Mouse (Mus musculus) thymus, postnatal 0 days (tissue): ENCODE measurements around the gene CN725425. TPM values are rescaled to one million over a fixed set of nuclear protein-coding genes. Genes with fewer than 3 reads are reported as not detected.

ENCODE experiments used
- DNase-seq: peaks from one replicate; pipeline ENCODE4 v3.0.0-alpha.2; 2015; ENCODE audit warnings: low spot score
- polyA plus RNA-seq: library from polyadenylated mRNA; unstranded; fragments of >200 nt; fragmentation: Nextera tagmentation; extraction: Ambion mirVana; gene quantifications from 2 replicates; pipeline ENCODE4 v1.2.1, GENCODE M21; 2015

The CN725425 gene
- not detected in 2 replicates for polyA plus RNA-seq

GRCm38 (mm10) chr15:91199256-91199905 is at the start of gene CN725425:
Gene CN725425, plus strand, starts transcription at chr15:91199494.
- no peak for DNase-seq

GRCm38 (mm10) chr15:91152592-91152991 is 46.7 kb upstream of the CN725425 start:
- no peak for DNase-seq

- no peak for DNase-seq
These were observed 46.0 kb upstream of the CN725425 start for GRCm38 (mm10) chr15:91153311-91153710.

GRCm38 (mm10) chr15:91161153-91161552 is 38.1 kb upstream of the CN725425 start:
- no peak for DNase-seq

GRCm38 (mm10) chr15:91163454-91163853 is 35.8 kb upstream of the CN725425 start:
- no peak for DNase-seq

GRCm38 (mm10) chr15:91165021-91165420 is 34.3 kb upstream of the CN725425 start:
- no peak for DNase-seq

GRCm38 (mm10) chr15:91167850-91168562 is 31.3 kb upstream of the CN725425 start:
- peak; percentile 35 for DNase-seq

GRCm38 (mm10) chr15:91170602-91171328 is 28.5 kb upstream of the CN725425 start:
- no peak for DNase-seq

GRCm38 (mm10) chr15:91171332-91171731 is 28.0 kb upstream of the CN725425 start:
- DNase-seq: no peak

GRCm38 (mm10) chr15:91172193-91172592 is 27.1 kb upstream of the CN725425 start:
- no peak for DNase-seq

GRCm38 (mm10) chr15:91178656-91179314 is 20.5 kb upstream of the CN725425 start:
- no peak for DNase-seq

GRCm38 (mm10) chr15:91179911-91180622 is 19.2 kb upstream of the CN725425 start:
- no peak for DNase-seq

- no peak for DNase-seq
These were observed 12.9 kb upstream of the CN725425 start for GRCm38 (mm10) chr15:91186358-91186757.

GRCm38 (mm10) chr15:91190026-91190425 is 9.3 kb upstream of the CN725425 start:
- no peak for DNase-seq

GRCm38 (mm10) chr15:91190519-91191207 is 8.6 kb upstream of the CN725425 start:
- no peak for DNase-seq

GRCm38 (mm10) chr15:91191412-91192222 is 7.7 kb upstream of the CN725425 start, which contains the start of gene Abcd2:
Gene Abcd2, minus strand, starts transcription at chr15:91191799.
- peak; percentile 9 for DNase-seq

- DNase-seq: no peak
These were observed 7.1 kb upstream of the CN725425 start for GRCm38 (mm10) chr15:91192223-91192598.

GRCm38 (mm10) chr15:91200833-91201232 is 1.5 kb downstream of the CN725425 start:
- no peak for DNase-seq

- no peak for DNase-seq
These were observed 3.2 kb downstream of the CN725425 start for GRCm38 (mm10) chr15:91202486-91202885.
